Mouse (Mus musculus) small intestine, adult 2 months (tissue): ENCODE results near the gene Fam13a.

Source experiments
- CTCF ChIP-seq: fragments of 200-500 bp; IDR thresholded peaks from 2 replicates; pipeline ENCODE4 v1.5.1; 2012; ENCODE audit warnings: low read depth, mild to moderate bottlenecking, control low read depth, inconsistent platforms, low read length, moderate library complexity, mixed read lengths; ENCODE audit not compliant: insufficient replicate concordance, insufficient read length; ENCODE audit errors: extremely low read depth
- POLR2A ChIP-seq: fragments of 200-500 bp; IDR thresholded peaks from 2 replicates; pipeline ENCODE4 v1.6.1; 2012; ENCODE audit warnings: low read depth, mild to moderate bottlenecking, control low read depth, inconsistent platforms, low read length, moderate library complexity

DNA sequence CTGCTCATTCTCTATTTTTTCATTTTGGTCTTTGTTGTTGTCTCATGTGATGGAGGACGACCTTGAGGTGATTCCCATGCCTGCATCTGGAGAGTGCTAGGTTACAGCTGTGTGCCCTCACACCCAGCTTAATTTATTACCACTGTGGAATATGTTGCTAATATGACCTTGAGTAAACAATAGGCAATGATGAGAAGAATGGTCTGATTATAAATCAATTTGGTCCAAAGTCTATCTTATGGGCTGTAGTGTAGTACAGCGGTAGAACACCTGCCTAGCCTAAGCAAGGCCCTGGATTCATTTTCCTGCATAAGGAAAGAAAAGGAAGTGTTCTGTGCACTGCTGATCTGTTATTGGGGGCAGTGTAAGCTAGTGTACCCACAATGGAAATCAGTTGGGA lies 49.9 kb downstream of the Fam13a start:
- TF ChIP-seq CTCF = no peak
- no peak for TF ChIP-seq POLR2A
